Mouse (Mus musculus) ES-Bruce4 (cell line): ENCODE results near the gene Med18. TPM values are rescaled to one million over a fixed set of nuclear protein-coding genes. Genes with fewer than 3 reads are reported as not detected.

Experiments used
- H3K27ac ChIP-seq: 2 replicates; pipeline ENCODE4 v1.5.1; 2012; ENCODE audit warnings: low read length, inconsistent platforms; ENCODE audit not compliant: insufficient read depth
- H3K27me3 ChIP-seq: 2 replicates; pipeline ENCODE4 v1.6.1; 2012; ENCODE audit warnings: mild to moderate bottlenecking, low read length, inconsistent platforms; ENCODE audit not compliant: control insufficient read depth, poor library complexity, insufficient read depth, severe bottlenecking
- H3K36me3 ChIP-seq: 2 replicates; pipeline ENCODE4 v1.6.1; 2012; ENCODE audit warnings: inconsistent platforms, mild to moderate bottlenecking, low read length, moderate library complexity; ENCODE audit not compliant: control insufficient read depth, poor library complexity, insufficient read depth, severe bottlenecking
- H3K4me1 ChIP-seq: one replicate; pipeline ENCODE4 v1.8.1; 2011; ENCODE audit warnings: low read length; ENCODE audit not compliant: control insufficient read depth, insufficient read depth
- H3K4me3 ChIP-seq: 2 replicates; pipeline ENCODE4 v1.5.1; 2011; ENCODE audit warnings: low read depth, mild to moderate bottlenecking, low read length
- H3K9ac ChIP-seq: 2 replicates; pipeline ENCODE4 v1.6.1; 2012; ENCODE audit warnings: low read depth, mild to moderate bottlenecking, inconsistent platforms; ENCODE audit not compliant: poor library complexity, severe bottlenecking
- H3K9me3 ChIP-seq: replicated peaks from 2 replicates; pipeline ENCODE4 v1.6.1; 2012; ENCODE audit warnings: mild to moderate bottlenecking, low read length, inconsistent platforms; ENCODE audit not compliant: control insufficient read depth, poor library complexity, insufficient read depth, severe bottlenecking
- CTCF ChIP-seq: IDR thresholded peaks from one replicate; pipeline ENCODE4 v1.8.1; 2011; ENCODE audit warnings: low read depth, low read length
- EP300 ChIP-seq: IDR thresholded peaks from 2 replicates; pipeline ENCODE4 v1.6.1; 2011; ENCODE audit warnings: low read depth, low read length; ENCODE audit not compliant: insufficient read depth
- POLR2A ChIP-seq: IDR thresholded peaks from one replicate; pipeline ENCODE4 v1.8.1; 2011; ENCODE audit warnings: low read length; ENCODE audit not compliant: insufficient read depth
- polyA plus RNA-seq: library from polyadenylated mRNA; stranded (reverse); fragments of >200 nt; gene quantifications from 2 replicates; pipeline ENCODE4 v1.2.4, GENCODE M21; 2011; ENCODE audit warnings: low read depth; ENCODE audit not compliant: missing spikeins, insufficient read depth, insufficient read length

Med18 gene
- polyA plus RNA-seq, 1 experiment = 22.5 TPM

DNA sequence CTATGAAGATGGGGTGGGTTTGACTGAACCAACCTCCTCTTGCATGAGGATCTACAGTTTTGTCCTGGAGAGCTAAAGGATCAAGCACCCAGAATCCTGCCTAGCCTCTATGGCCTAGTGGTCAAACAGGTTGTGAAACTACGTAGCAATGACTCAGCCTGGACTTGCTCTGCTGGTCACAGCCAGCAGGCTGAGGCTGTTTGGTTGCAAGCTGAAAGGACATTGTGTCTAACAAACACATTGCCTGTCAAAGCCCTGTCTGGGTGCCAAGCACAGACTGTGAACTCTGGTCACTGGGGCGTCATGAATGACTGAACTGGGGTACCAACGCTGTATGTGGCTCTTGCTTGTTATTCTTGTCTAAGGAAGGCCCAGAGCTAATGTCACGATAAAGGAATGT is 10.9 kb upstream of the Med18 start:
- H3K27ac ChIP-seq = no peak overlapping the region
- no peaks in the 10 kb centered on the region for H3K4me1 ChIP-seq
- no peak overlapping the region for H3K4me3 ChIP-seq
- H3K9me3 ChIP-seq = no peaks in the 10 kb centered on the region
- TF ChIP-seq EP300 = no peak
- TF ChIP-seq CTCF = no peak
- TF ChIP-seq POLR2A = no peak
- H3K36me3 ChIP-seq = no peaks in the 10 kb centered on the region
- no peaks in the 10 kb centered on the region for H3K27me3 ChIP-seq
- H3K9ac ChIP-seq = no peak overlapping the region

DNA sequence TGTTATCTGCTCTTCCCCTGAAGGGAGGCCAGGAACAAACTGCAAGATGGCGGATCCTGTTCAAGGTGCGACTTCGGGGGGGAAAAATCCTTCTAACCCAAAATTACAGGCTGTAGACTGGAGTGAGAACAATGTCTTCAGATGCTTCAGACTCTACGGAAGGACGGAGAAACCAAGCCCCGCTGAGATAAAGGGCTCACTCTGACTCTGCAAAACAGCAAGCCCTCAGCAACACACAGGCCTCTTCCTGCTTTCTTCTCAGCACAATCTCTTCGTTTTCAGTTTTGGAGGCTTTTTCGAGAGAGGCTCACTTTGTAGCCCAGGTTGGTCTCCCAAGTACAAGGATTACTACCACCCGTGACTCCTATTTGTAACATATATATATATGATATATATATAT is 9.7 kb upstream of the Med18 start:
- Histone ChIP-seq H3K9me3 (no peaks in the 10 kb centered on the region), H3K9ac (0 out of 2 replicates have a peak overlapping the region, but pooled peaks have one; percentile 32), H3K27ac (no peak overlapping the region), H3K4me1 (no peaks in the 10 kb centered on the region), H3K36me3 (no peaks in the 10 kb centered on the region), H3K4me3 (no peak overlapping the region), H3K27me3 (no peaks in the 10 kb centered on the region)
- TF ChIP-seq CTCF (no peak), EP300 (no peak), POLR2A (no peak)

DNA sequence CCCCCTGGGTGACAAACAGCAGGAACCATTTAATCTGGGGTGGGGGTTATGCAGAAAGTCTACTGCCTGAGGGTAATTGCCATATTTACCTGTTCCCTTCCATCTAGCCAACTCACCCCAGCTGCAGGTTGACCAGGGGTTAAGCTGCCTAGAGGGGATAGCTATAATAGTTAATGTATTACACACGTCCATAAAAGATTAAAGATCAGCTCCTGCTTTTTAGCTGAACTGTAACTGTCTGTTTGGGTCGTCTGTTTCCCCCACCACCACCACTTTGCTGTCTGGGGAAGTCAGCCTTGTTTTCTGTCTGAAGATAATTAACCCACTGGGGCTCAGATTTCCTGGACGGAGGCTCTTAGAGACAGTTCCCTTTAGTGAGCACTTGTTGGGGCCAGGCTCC is 6.2 kb upstream of the Med18 start:
- H3K27me3 ChIP-seq = no peaks in the 10 kb centered on the region
- no peaks in the 10 kb centered on the region for H3K36me3 ChIP-seq
- H3K27ac ChIP-seq = no peak overlapping the region
- H3K9ac ChIP-seq = no peak overlapping the region
- H3K4me1 ChIP-seq = no peaks in the 10 kb centered on the region
- no peak overlapping the region for H3K4me3 ChIP-seq
- H3K9me3 ChIP-seq = no peaks in the 10 kb centered on the region
- TF ChIP-seq POLR2A (no peak), CTCF (no peak), EP300 (no peak)

DNA sequence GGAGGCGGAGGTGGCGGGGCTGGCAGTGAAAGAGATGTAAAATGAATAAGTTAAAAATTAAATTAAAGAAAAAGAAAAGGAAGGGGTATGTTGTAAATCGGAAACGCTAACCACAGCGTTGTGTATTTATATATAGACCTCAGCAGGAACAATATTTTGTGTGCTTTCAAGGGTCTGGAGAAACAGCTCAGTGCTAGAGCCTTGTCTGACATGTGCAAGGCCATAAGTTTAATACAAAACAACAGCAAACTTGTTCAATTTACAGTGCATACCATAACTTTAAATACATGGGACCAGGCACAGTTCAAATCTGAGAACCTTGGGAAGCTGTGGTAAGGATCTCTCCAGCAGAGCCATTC is 513 bp upstream of the Med18 start:
- peaks cover 18% of the 10 kb centered on the region for H3K36me3 ChIP-seq
- no peaks in the 10 kb centered on the region for H3K9me3 ChIP-seq
- H3K9ac ChIP-seq = peak overlapping the region; percentile 65
- H3K4me3 ChIP-seq = peak overlapping the region; percentile 94
- TF ChIP-seq CTCF (no peak), POLR2A (peak; percentile 1), EP300 (no peak)
- peaks cover 2% of the 10 kb centered on the region for H3K4me1 ChIP-seq
- H3K27me3 ChIP-seq = no peaks in the 10 kb centered on the region
- H3K27ac ChIP-seq = no peak overlapping the region

DNA sequence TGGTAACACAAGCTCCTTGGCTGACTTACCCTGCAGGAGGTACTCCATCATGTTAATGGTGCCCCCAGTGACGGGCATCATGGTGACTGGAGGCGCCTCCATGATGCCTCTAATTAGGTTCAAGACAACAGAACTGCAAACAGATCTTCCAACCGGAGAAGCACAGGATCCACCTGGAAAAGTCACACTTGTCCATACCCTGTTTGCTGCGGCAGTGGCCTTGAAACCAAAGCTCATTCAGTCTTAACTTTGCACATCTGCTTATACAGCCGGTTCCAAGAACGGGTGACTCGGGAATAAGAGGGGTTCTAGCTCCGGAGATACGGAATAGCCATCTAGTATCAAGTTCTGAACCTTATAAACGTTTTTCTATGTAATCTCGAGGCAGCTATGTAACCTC is 885 bp downstream of the Med18 start:
- no peaks in the 10 kb centered on the region for H3K27me3 ChIP-seq
- peaks cover 2% of the 10 kb centered on the region for H3K4me1 ChIP-seq
- H3K36me3 ChIP-seq = peaks cover 25% of the 10 kb centered on the region
- H3K9ac ChIP-seq = peak overlapping the region; percentile 83
- TF ChIP-seq EP300 (no peak), CTCF (no peak), POLR2A (no peak)
- H3K9me3 ChIP-seq = no peaks in the 10 kb centered on the region
- H3K27ac ChIP-seq = 0 out of 2 replicates have a peak overlapping the region, but pooled peaks have one; percentile 4
- H3K4me3 ChIP-seq = peak overlapping the region; percentile 94

DNA sequence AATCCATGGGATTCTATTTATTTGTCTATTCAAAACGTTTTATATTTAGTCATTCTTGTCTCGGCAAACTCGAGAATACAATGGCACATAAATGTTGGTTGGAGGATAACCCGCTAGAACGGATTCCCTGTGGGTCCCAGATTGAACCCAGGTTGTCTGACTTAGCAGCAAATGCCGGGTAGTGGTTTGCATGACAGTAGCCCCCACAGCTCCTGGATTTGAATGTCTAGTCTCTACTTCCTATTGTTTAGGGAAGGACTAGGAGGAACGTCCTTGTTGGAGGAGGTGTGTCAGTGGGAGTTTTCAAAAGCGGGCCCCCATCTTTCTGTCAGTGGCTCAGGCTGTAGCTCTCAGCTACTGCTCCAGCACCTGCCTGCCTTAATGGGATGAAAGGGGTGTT is 3.5 kb downstream of the Med18 start:
- Histone ChIP-seq H3K36me3 (peaks cover 28% of the 10 kb centered on the region), H3K4me3 (no peak overlapping the region), H3K27ac (0 out of 2 replicates have a peak overlapping the region, but pooled peaks have one; percentile 26), H3K9me3 (no peaks in the 10 kb centered on the region), H3K9ac (no peak overlapping the region), H3K27me3 (no peaks in the 10 kb centered on the region), H3K4me1 (peaks cover 2% of the 10 kb centered on the region)
- no peak for TF ChIP-seq EP300
- TF ChIP-seq CTCF = no peak
- TF ChIP-seq POLR2A = no peak

DNA sequence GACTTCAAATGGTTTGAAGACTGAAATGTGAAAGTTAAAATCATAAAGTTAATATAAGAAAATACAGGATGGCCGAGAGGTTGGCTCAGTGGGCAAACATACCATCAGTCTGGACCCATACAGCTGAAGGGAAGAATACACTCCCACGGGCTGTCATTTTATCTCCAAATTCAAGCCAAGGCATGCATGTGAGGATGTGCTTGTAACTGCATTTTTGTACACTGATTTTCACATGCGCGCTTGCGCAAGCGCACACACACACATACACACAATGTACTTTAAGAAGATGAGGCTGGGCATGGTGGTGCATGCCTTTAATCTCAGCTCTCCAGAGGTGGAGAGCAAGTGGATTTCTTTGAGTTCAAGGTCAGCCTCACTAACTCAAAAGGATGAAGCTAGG is 8.2 kb downstream of the Med18 start:
- H3K9ac ChIP-seq = no peak overlapping the region
- H3K27ac ChIP-seq = no peak overlapping the region
- no peaks in the 10 kb centered on the region for H3K9me3 ChIP-seq

More for the DNA sequence above, 8.2 kb downstream of the Med18 start:
- no peaks in the 10 kb centered on the region for H3K27me3 ChIP-seq
- TF ChIP-seq CTCF = no peak
- no peak for TF ChIP-seq POLR2A
- TF ChIP-seq EP300 = no peak
- no peak overlapping the region for H3K4me3 ChIP-seq
- peaks cover 21% of the 10 kb centered on the region for H3K36me3 ChIP-seq
- H3K4me1 ChIP-seq = peaks cover under 1% of the 10 kb centered on the region
